Mouse (Mus musculus) heart, adult 18-20 months (tissue): ENCODE measurements at regions not wholly inside any gene's neighbourhood (a gene's known extent, or its start where the extent isn't known, plus 50 kb on each side); places are given as distances from the start of the nearest gene placed in this dataset.
"Not testable (repeated sequence)": the region's sequence is repeated elsewhere in the genome, so short reads cannot be mapped to it uniquely, and the experiment has no call there.

ENCODE experiments used
- DNase-seq, 2 experiments: peaks; one replicate each; pipeline ENCODE4 v3.0.0; 2021 to 2022; ENCODE audit warnings: mixed read lengths in 1 of 2

DNA sequence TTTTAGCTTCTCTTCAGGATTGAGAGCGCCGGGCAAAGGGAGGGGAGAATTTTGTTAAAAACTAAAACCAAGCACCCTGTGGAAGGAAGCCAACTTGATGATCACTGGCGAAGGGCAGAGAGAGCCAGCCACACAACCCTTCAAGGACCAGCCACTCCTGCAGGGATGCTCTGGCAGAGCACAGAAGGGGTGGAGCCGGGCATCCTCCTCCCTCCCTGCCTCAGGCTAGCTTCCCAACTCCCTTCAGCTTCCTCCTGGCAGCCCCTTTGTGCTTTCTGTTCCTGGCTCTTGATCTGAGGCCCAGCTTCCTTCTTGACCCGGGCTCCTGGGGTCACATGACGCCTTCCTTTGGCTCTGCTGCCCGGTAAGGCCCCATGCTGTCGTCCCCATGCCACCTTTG lies 591.8 kb upstream of the Gm10131 start:
- DNase-seq = no peak

DNA sequence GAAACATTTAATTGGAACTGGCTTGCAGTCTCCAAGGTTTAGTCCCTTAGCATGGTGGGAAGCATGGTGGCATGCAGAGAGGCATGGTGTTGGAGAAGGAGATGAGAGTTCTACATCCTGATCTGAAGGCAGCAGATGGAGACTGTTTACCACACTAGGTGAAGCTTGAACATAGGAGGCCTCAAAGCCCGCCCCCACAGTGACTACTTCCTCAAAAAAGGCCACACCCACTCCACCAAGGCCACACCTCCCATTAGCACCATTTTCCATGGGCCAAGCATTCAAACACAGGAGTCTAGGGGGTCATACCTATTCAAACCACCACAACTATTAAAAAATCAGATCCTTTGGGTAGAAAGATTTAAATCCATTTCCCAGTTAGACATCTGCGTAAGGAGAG lies 591.3 kb upstream of the Gm10131 start:
- DNase-seq = no peak

DNA sequence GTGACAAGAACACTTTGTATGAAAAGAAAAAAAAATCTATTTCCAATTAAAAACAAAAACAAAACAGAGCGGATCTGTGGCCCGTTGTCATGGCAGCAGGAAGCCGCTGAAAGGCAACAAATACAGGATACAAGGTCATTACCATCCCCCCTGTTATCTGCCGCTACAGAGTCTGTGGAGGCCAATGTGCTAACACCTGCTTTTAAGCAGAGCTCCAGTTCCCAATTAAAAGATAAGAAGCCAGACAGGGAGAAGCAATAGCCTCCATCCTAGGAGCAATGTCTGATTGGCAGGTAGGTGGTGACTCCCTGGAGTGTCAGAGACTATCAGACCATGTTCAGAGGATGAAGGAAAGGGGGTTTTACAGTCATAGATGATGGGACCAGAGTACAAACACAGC lies 587.5 kb upstream of the Gm10131 start:
- DNase-seq = no peak

DNA sequence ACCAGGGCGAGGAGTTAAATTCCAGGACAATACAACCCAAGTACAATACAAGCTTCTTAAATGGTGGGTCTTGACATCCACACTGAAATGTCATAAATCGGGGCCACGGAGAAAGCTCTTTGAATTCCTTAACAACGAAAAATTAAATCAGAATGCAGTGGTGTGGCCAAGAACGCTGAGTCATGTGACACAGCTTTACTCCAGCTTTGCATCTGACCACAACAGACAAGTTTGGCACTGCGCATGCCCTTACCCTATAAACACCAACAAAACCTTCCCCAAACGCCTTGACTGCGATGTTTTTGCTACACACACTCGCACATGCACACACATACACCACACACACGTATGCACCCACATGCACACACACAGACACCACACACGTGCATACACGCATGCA lies 584.8 kb upstream of the Gm10131 start:
- no peak for DNase-seq

DNA sequence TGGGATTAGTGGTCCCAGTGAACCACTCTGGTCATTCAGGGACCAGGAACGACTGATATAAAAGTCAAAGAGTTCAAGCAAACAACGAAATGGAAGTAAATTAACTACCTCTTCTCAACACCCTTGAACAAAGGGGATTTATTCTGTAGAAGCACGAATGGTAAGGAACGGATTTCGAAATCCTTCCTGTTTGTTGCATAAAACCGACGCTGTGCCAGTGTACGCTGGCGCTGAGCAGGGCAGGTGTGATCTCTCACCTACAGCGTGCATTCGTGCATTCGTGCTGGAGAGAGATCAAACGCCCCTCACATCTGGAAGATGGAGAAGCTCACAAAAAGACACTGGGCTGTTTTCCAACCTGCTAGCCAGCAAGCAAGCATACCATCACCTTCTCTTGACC lies 581.1 kb upstream of the Gm10131 start:
- DNase-seq = no peak

DNA sequence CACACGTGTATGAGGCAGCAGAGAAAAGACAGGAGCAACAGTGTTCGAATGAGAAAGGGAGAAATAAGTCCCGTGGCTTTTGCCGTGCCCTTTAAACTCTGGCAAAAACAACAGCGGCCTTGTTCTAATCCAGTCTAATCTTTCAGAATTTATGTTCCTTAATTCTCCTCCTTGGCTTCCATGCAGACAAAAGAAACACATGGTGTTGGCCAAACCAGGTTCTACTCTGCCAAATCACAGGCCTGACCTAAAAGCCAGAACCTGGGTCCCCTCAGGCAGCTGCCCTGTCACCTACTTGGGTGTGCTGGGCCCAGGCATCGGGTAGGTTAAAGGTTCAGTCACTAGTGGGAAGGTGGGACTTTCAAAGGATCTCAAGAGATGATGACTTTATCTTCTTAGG lies 580.2 kb upstream of the Gm10131 start:
- DNase-seq = no peak

DNA sequence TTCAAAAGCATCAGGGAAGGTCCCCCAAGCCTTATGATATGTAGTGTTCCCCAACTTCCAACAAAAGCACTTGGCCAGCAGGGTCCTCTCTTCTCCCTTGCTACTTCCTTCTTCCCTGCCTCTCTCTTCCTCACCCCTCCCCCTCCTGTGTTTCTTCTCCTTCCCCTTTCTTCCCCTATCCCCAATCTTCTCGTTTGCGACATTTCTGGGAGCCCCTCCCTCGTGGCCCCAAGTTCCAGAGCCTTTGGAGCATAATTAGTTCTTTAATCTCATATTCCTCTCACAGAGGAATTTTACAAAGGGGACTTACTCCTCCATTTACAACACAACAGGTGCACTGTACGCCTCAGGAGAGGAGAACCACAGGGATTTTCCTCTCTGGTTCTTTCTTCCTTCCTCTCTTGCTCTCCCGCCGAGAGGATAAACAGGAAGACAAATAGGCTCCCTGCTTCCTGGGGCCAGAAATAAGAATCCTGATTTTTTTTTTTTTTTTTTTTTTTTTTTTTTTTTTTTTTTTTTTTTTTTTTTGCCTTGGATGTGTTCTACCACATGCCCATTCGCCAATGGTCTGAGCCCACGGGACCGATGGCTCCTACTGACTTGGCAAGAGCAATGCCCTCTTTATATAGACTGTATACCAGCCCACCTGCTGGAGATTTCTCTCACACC lies 578.4 kb upstream of the Gm10131 start:
- DNase-seq = peak; percentile 32 to 38

DNA sequence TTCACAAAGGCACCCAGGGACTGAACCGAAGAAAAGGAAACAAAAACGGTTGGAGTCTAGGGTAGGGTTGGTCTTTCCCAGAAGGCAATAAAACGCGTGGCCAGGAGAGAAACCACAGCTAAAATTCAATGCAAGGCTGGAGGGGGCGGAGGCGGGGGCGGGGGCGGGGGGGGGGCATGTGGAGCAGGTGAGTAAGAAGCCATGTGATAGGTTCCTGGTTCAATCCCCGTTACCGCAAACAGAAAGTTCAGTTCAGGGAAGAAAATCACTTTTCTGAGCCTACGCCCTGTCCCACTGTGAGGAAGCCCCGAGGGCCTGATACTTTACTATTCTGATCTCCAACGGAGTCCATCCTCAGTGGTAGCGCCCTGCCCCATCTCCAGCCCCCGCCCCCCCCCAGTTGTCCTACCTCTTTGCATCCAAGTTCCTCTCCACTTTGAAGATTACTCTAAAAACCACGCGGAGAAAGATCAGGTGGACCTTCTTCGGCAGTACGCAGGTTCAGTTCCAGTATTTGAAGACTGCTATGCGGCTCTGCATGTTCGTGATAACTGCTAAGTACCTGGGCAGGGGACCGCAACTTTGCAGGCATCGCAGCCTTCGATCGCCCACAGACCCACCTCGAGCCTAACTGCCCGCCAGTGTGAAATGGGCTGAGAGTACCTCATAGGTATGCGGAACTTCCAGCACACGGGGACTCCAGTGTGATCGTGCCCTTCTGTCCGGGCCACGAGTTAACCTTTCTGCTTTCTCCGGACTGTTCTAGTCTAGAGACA lies 577.7 kb upstream of the Gm10131 start:
- DNase-seq = no peak

DNA sequence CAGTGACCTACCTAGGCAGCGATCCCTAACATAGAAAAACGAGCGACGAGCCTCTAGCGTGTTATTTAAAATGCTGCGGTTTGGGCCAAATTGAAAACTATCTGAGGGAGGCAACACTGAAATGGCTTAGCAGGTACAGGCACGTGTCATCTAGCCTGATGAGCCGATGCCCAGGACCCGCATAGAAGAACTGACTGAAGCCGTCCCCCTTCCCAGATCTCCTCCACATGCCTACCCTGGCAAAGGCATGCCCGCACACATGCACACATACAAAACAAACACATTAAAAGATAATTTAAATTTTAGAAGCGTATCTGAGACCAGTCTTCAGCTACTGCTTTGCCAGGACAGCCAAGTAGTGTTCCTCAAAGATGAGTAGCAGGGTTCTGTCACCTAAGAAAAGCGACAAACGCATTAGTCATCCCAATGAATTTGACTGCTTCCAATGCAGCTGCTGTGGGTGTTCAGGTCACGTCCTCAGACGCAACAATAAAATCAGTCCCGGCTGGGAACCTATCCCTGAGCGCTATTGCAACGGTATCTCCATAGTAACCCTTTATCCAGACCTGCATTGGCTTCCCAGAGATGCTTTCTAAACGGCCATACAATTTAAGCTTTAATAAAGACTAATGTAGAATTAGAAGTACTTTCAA lies 577.0 kb upstream of the Gm10131 start:
- no peak for DNase-seq

DNA sequence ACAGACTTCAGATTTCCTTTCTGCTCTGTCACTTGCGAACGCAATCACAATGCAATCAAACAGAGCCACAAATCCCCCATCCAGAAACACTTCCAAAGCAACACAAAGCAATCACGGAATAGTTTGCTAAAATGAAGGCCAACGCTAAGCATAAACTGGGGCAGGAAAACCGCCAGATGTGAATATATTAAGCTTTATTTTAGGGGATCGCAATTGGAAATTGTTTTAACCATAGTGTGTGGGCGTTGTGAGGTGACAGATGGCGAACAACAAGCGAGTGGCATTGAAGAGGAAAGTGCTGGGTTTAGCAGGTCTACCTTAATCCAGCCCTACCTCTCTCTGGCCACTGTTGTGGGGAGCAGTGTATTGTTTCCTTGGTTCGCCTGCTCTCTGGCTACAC lies 574.8 kb upstream of the Gm10131 start:
- no peak for DNase-seq

DNA sequence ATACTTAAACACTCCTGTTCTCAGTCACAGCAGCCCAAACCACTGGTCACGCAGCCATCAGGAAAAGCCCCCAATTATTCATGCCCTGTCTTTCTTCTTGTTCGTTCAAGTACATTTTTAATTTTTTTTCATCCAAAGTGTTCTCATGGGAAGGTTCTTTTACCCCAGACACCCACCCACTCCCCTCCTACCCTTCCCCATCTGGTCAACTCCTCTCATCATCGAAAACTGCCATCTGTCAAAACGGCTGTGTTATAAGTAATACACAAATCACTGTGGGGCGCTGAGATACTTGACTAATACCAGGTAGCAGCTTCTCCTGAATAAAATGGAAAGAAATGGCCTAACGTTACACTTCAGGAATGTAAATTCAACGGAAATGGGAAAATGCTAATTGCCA lies 573.1 kb upstream of the Gm10131 start:
- DNase-seq = no peak

DNA sequence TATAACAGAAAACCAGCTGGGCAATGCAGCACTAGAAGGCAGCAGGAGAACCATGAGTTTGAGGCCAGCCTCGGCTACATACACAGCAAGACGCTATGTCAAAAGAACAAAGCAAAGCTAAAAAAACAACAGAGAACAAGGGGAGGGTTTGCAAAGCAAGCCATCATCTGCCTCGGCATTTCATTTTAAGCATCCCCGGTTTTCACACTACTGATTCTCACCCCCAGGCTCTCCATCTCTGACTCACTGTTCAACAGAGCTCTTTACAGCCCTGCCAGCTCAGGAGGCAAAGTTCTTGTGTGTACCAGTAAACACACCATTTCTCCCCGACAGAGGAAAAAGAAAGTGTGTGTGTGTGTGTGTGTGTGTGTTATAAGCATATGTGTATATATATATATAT lies 571.6 kb upstream of the Gm10131 start:
- no peak for DNase-seq

DNA sequence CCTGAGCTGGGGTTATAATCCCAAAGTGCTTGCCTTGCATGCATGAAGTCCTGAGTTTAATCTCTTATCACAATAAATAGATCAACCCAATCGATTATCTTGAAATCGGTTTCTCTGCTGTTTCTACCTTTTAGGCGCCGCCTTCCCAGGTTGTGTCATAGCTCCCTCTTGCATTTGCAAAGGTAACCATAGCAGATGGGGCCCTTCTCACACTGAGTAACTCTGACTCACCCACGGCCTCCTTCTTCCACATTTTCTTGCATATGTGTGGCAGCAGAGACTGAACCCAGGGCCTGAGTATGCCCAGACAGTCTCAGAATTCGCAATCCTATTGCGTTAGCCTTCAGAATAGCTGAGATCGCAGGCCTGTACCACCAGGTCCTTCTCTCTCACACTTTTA lies 570.7 kb upstream of the Gm10131 start:
- DNase-seq = no peak

DNA sequence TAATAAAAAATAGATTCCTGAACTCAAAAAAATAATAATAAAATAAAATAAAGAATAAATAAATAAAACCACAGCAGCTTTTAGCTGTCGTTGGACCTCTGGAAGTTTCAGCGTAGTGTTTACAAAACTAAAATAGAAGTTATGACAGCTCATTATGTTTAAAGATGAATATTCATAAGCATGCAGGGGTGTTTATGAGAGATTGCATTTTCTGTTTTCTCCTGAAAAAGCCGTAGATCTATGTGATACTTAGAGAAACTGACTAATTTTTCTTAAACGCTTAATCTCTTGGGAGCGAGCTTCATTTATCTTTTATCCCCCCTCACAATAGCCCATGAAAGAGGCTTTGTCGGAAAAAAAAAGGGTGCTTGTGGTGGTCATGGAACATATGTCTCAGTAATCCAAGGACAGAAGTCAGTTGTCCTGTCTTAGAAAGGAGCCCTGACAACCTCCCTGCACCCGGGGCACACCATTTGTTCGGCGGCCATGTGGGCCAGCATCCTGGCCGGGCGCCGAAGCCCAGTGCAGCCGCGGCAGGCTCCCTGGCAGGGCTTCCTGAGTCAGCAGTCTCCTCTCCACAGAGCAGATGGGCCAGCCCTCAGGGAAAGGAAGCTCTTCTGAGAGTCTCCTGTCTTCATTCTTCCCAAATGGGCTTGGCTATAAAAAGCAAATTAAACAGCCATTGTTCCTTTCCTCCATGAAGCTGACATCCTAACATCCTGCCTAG lies 568.2 kb upstream of the Gm10131 start:
- DNase-seq = peak; percentile 17 to 18

DNA sequence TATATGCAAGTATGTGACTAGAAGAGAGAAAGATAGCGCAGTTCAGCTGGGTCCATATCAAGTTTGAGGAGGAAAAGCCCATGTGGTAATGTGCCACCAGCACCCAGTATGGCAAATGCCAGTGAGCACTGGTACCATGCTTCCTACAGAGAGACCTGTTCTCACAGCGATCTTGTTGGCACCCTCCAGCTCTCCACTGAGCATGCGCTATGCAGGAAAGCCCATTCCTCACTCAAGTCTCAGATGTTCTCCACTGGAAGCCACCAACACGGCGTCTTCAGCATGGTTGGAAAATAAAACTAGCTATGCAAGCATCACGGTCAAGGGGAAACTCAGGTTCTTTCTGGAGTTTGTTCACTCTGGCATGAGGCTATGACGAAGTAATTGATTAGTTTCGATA lies 567.3 kb upstream of the Gm10131 start:
- no peak for DNase-seq

DNA sequence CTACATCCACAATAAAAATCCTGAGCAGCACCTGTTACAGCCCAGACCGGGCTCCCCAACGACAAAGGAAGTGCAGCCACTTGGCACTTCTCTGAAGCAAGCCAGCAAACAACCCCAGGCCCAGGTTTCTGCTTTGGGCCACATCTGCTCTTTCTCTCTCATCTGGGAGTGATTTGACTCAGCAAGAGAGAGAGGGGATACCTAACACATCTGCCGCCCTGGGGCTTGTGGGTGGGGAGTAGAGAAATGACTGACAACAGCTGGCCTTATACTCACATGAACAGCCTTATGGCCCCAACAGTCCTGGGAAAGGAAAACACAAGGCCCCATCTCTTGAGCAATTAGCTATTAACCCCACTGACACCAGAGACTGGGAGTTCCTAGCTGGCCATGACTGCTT lies 560.2 kb upstream of the Gm10131 start:
- peak; percentile 6 to 7 for DNase-seq

DNA sequence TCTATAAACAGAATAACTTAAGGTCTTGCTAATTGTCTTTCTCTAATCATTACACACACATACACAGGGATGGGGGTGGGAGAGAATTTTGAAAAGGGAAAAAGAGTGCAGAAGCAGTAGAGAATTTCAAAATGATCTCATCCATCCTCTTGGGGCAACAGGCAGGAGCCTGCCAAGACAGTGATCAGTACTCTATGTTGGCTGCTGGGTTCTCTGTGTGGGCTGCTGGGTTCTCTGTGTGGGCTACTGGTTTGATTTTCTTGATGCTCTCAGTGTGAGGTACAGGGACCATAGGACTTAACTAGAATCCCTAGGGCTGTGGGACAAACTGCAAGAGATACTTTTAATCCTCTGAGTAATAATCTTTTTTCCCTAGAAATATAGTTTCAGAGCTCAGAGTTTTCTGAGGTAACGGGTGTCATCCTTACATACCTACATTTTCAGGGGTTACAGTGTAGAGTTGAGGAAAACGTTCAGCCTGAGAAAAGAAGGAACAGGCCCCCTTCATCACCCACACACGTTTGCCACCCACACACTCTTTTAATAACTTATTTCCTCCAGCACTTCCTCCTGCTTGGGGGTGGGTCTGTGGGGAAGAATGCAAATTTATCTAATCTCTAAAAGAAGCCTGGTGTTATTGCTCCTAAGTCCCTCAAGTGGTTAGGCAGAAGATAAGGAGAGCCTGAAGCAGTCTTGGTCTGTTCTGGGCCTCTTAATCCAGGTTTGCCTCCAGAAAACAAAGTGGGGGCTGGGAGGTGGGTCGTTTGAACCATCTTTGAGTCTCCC lies 559.6 kb upstream of the Gm10131 start:
- peak in 1 of 2 experiments; percentile 4 for DNase-seq

DNA sequence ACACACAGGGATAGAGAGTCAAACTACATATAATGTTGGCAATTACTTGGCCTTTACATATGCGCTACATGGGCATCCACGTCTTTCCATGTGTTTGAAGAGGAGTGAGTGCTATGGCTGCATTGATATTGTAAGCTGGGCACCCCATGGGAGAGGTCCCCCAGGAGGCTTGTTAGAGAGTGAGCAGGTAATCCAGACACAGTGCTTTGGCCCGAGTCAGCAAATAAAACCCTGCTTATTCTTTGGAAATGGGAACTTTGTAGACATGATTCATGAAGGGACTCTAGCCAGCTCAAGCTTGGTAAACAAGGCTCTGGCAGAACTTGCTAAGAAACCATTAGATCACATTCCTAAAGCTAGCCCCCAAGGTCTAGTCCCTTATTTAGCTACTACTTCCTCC lies 557.6 kb upstream of the Gm10131 start:
- no peak for DNase-seq

DNA sequence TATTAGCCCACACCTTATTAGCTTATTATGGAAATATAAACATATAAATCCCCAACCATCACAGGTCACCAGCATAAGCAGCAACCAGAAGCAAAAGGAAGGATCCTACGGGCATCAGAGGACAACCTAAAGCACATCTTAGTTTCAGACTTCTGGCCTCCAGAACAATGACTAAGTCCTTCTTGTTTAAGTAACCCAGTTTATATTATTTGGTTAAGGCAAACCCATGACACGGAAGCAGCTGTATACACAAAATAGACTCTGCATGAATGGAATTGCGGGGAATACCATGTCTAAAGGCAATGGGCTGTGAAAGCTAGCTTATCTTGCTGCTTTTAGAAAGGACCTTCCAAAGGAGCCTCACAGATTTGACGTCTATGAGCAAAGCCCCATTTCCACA lies 552.9 kb upstream of the Gm10131 start:
- no peak for DNase-seq

DNA sequence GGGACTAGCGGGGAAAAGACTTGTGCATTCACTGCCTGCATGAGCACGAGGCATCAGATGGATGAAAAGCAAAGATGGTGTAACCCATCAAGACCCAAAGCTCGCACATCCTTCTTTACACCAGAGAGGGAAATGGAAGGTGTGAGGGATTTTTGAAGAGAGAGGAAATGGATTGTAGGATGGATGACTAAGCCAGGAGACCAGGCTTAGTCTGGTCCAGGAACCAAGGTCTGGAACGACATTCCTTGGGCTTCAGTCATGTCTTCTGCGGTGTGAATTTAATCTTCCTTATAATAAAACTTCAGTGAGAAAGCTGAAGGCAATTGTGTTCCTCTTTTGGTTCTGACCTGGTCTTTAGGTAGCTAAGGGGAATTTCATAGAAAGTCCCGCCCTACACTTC lies 551.0 kb upstream of the Gm10131 start:
- DNase-seq = no peak

DNA sequence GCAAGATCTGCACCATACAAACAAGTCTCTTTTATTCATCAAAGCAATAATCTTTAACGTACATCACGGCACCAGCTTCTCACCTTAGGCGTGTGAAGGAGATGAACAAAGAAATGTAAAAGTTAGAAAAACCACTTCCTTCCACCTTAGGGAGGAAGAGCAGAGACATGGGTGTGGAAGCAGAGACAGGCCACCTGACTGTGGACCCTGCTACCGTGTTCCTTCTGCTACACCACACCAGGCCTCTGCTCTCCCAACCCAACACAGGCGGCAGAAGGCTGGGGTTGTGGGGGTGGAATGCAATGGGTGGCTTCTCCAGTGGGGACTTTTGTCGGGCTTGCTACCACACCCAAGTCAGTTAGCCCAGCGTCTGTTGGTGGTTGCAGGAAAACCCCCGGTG lies 540.2 kb upstream of the Gm10131 start:
- no peak for DNase-seq

DNA sequence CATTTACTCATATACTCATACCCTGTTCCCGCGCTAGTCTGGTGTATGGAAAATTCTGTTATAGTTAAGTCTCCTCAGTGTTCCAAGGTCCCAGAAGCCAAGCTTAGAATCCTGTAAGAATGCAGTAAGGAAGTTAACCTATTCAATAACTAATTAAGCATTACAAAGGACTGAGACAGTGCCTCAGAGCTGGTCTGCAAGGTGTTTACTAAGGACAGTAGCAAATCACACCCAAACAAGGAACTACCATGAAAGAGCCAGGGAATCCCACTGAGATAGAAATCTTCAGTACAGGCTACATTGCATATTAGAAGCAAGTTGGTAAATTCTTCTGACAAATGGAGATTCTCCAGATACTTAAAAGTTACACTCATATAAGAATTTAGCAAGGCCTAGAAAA lies 516.7 kb upstream of the Gm10131 start:
- not testable (repeated sequence) for DNase-seq
